Mouse (Mus musculus) heart, adult 9 months (tissue): ENCODE data around the gene Fads3.
A peak's percentile ranks its signal among the peaks of the same experiment; 100 is the strongest.

Source experiments
- DNase-seq, 2 experiments: peaks; one replicate each; pipeline ENCODE4 v3.0.0; 2022; ENCODE audit warnings: low spot score in 2 of 2

Gene Fads3

GRCm38 (mm10) chr19:10050438-10050837, 9.1 kb downstream of the Fads3 start:
- no peak for DNase-seq

GRCm38 (mm10) chr19:10052698-10053097, 11.3 kb downstream of the Fads3 start:
- no peak for DNase-seq

- DNase-seq: no peak
Observed at GRCm38 (mm10) chr19:10053692-10054260, 12.4 kb downstream of the Fads3 start.

- DNase-seq: no peak
Observed at GRCm38 (mm10) chr19:10054361-10055075, 13.1 kb downstream of the Fads3 start.

GRCm38 (mm10) chr19:10055261-10055660, 13.9 kb downstream of the Fads3 start:
- DNase-seq: no peak

- DNase-seq: no peak
Observed at GRCm38 (mm10) chr19:10055783-10056660, 14.7 kb downstream of the Fads3 start.

GRCm38 (mm10) chr19:10056686-10057085, 15.3 kb downstream of the Fads3 start:
- DNase-seq: no peak

- no peak for DNase-seq
Observed at GRCm38 (mm10) chr19:10057486-10058351, 16.4 kb downstream of the Fads3 start.

GRCm38 (mm10) chr19:10058352-10058825, 17.0 kb downstream of the Fads3 start:
- DNase-seq: no peak

GRCm38 (mm10) chr19:10058876-10059427, 17.6 kb downstream of the Fads3 start:
- no peak for DNase-seq

- peak; percentile 67 to 71 for DNase-seq
Observed at GRCm38 (mm10) chr19:10059911-10060567, 18.7 kb downstream of the Fads3 start.

GRCm38 (mm10) chr19:10060783-10061590, 19.6 kb downstream of the Fads3 start:
- DNase-seq: no peak

GRCm38 (mm10) chr19:10061624-10062023, 20.3 kb downstream of the Fads3 start:
- DNase-seq: no peak

GRCm38 (mm10) chr19:10062292-10062691, 20.9 kb downstream of the Fads3 start:
- DNase-seq: no peak

- no peak for DNase-seq
Observed at GRCm38 (mm10) chr19:10062862-10063261, 21.5 kb downstream of the Fads3 start.

GRCm38 (mm10) chr19:10064173-10065012, 23.0 kb downstream of the Fads3 start:
- no peak for DNase-seq

- no peak for DNase-seq
Observed at GRCm38 (mm10) chr19:10065465-10066188, 24.3 kb downstream of the Fads3 start.

GRCm38 (mm10) chr19:10066189-10066500, 24.8 kb downstream of the Fads3 start:
- no peak for DNase-seq
